Comparison of ENCODE assay signal across 8 mouse cellular contexts in genomic region chr12:72820940-72821431, GRCm38 (mm10).
DNase-seq lines count a peak whose midpoint lies in the region; ATAC-seq and TF ChIP-seq lines count a peak whose summit lies in the region.

No protein-coding gene starts in this region.

- no peaks in the 10 kb centered on the region for H3K36me3 ChIP-seq in testis, adult 2 months (ENCODE audit: control insufficient read depth, insufficient read depth, low read length)
- H3K36me3 ChIP-seq in heart, embryonic 12.5 days, result no peaks in the 10 kb centered on the region

- no peak overlapping the region for H3K27ac ChIP-seq in testis, adult 2 months (ENCODE audit: control insufficient read depth, insufficient read depth, low read depth, low read length)
- peak overlapping the region; percentile 37; the same call in 1 of the 2 replicates for H3K27ac ChIP-seq in heart, embryonic 12.5 days (ENCODE audit: poor library complexity, severe bottlenecking)

- no peaks in the 10 kb centered on the region for H3K4me1 ChIP-seq in testis, adult 2 months (ENCODE audit: control insufficient read depth, insufficient read depth, low read length)
- H3K4me1 ChIP-seq in heart, embryonic 12.5 days (replicated peaks), result no peaks in the 10 kb centered on the region

- H3K4me2 ChIP-seq in heart, embryonic 12.5 days, result peak overlapping the region; percentile 84

- TF ChIP-seq POLR2A in testis, adult 2 months (IDR thresholded peaks at IDR 0.05; ENCODE audit: control insufficient read depth, low read depth, low read length), result no peak

- H3K4me3 ChIP-seq in testis, adult 2 months (ENCODE audit: control insufficient read depth, low read depth, low read length), result peak overlapping the region; percentile 42
- peak overlapping the region; percentile 52 for H3K4me3 ChIP-seq in heart, embryonic 12.5 days

- TF ChIP-seq CTCF in testis, adult 2 months (IDR thresholded peaks at IDR 0.05; ENCODE audit: control insufficient read depth, insufficient read depth, insufficient replicate concordance, low read depth, low read length), result no peak

- no peaks in the 10 kb centered on the region for H3K27me3 ChIP-seq in testis, adult 2 months (ENCODE audit: control insufficient read depth, insufficient read depth, low read length)
- peaks cover 20% of the 10 kb centered on the region; the same call in 1 of the 2 replicates for H3K27me3 ChIP-seq in heart, embryonic 12.5 days (replicated peaks)

- ATAC-seq in heart, embryonic 12.5 days (ENCODE audit: insufficient number of reproducible peaks, low FRiP score), result peak; percentile 73; the same call in 1 of the 2 replicates

- H3K9ac ChIP-seq in heart, embryonic 12.5 days, result peak overlapping the region; percentile 59

- no peak for DNase-seq in testis, postnatal 14 days (ENCODE audit: low spot score)
- peak; percentile 75 for DNase-seq in embryo, embryonic 10.5 days (ENCODE audit: low spot score)
- DNase-seq in kidney, postnatal 10 days, result peak; percentile 40
- DNase-seq in lung, postnatal 10 days, result peak; percentile 69
- DNase-seq in ovary, postnatal 36 days (ENCODE audit: low spot score), result peak; percentile 29
- no peak for DNase-seq in spleen, postnatal 14 days (ENCODE audit: low spot score in 2 of 2)

- H3K9me3 ChIP-seq in heart, embryonic 12.5 days (replicated peaks), result no peaks in the 10 kb centered on the region

- 4% methylated on average over 24 of the region's 24 CpGs for WGBS in heart, embryonic 12.5 days

Comparison
In these comparisons a context has a peak if more than half of its experiments do, and no peak if none do; other contexts are left out.
1. DNase-seq: peak in embryo, embryonic 10.5 days (single experiment), kidney, postnatal 10 days (single experiment), lung, postnatal 10 days (single experiment) and ovary, postnatal 36 days (single experiment); none in testis, postnatal 14 days (single experiment) and spleen, postnatal 14 days (0 of 2).